Mouse (Mus musculus): ENCODE measurements around the gene Slc19a1.

- TF ChIP-seq CTCF (IDR thresholded peaks at IDR 0.05; ENCODE audit: low read depth) = no peak
- no peak for TF ChIP-seq EP300 (IDR thresholded peaks at IDR 0.05; ENCODE audit: low read depth)
Observed at GRCm38 (mm10) chr10:77038579-77039174, 6.6 kb downstream of the Slc19a1 start.

Measured in liver, embryonic 14.5 days (tissue).